Mouse (Mus musculus): ENCODE measurements at regions not wholly inside any gene's neighbourhood (a gene's known extent, or its start where the extent isn't known, plus 50 kb on each side); places are given as distances from the start of the nearest gene placed in this dataset.
A peak's percentile ranks its signal among the peaks of the same experiment; 100 is the strongest.

DNA sequence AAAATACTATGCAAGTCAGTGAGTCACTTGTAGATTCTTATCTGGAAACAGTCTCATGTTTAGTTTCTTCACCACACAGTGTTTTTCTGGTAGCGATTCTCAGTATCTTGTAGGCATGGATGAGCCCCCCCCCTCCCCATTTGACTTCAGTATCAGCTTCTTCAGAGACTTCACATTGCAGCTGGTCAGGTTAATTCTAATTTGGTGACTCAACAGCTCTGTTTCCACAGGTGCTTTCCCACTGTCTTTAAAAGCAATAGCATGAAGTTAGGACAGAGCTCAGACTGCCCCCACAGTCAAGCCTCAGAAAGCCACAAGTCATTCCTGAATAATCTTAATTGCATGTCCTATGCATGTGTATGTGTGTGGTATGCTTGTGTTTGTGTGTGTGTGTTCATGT lies 114.5 kb downstream of the Tmem17 start:
- TF ChIP-seq CTCF (IDR thresholded peaks at IDR 0.05), result no peak

DNA sequence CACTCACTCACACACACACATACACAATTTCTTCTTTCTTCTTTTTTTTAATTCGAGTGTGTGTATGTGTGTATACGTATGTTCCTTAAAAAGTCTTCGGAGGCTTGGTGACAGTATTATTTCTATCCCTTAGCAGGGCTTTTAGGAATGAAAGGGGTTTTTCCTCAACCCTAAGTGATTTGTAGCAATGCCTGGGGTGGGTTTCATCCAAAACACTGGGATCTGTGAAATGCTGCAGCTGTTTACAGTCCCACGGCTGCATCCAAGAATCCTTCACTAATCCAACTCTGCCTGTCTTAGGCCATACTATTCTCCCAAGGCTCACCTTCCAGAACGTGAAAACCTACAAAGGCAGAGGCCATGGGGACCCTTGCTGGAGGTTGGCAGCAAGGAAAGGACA lies 116.6 kb downstream of the Tmem17 start:
- no peak overlapping the region for H3K4me3 ChIP-seq
- no peak for DNase-seq
- H3K27ac ChIP-seq, result peak overlapping the region; percentile 86
- TF ChIP-seq CTCF (IDR thresholded peaks at IDR 0.05), result no peak
- intact Hi-C loops (cut with DNase I), result no loop called here

More for the DNA sequence above, 114.5 kb downstream of the Tmem17 start:
- intact Hi-C loops (cut with DNase I), result no loop called here
- H3K4me3 ChIP-seq, result no peak overlapping the region
- no peak for DNase-seq
- no peak overlapping the region for H3K27ac ChIP-seq

DNA sequence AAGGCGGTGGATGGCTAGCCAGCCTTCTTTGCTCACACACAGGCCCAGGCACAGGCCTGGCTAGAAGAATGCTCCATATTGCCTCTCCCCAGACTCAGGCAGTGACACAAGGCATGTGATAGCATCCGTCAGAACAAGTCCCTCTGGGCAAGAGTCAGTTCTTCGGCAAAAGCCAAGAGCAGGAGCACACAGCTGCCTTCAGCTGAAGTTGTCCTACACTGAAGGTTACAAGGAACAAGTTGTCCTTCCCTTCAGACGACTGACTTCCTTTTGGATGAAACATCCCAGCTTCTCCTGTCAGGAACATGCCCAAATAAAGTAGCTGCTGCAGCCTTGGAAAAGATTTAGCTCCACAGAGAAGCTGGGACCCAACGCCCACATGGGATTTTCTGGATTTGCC lies 117.1 kb downstream of the Tmem17 start:
- H3K27ac ChIP-seq, result peak overlapping the region; percentile 86
- H3K4me3 ChIP-seq, result peak overlapping the region; percentile 71
- no peak for TF ChIP-seq CTCF (IDR thresholded peaks at IDR 0.05)
- DNase-seq, result peak; percentile 47
- intact Hi-C loops (cut with DNase I), result no loop called here

DNA sequence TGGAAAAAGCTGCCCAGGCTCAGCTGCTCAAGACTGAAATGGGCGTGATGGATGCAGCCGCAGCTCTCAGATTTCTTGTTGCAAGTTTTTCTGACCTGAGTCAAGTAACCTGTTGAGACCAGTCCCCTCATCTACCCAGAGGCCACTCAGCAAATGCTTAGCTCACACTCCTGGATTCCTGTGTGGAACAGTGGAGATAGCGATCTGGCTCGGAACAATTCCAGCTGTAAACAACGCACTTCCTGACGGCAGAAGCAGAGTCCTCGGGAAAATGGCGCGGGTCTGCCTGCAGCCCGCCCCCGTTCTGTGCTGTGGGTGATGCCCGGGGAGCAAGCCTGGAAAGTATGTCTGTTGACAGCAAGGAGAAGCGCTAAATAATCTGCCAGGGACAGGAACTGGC lies 117.7 kb downstream of the Tmem17 start:
- DNase-seq, result peak; percentile 65
- no peak for TF ChIP-seq CTCF (IDR thresholded peaks at IDR 0.05)
- H3K4me3 ChIP-seq, result peak overlapping the region; percentile 71
- intact Hi-C loops (cut with DNase I), result no loop called here
- H3K27ac ChIP-seq, result peak overlapping the region; percentile 86

DNA sequence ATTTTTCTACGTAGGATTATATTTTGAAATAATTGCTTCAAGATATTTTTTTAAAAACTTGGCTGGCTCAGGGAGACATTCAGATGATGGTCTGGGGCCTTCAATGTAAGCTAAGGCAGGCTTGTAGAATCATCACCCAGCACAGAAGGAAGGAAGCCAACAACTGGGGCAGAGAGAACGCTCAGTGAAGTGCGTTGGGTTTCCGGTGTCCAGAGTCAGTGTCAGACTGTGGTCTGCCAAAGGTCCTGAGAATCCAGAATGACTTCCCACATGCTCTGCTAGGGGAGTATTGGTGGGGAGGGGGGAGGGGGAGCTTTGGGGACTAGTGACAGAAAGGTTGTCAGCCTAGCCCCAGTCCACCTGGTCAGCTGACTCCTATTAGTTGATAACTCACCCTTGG lies 118.1 kb downstream of the Tmem17 start:
- peak overlapping the region; percentile 71 for H3K4me3 ChIP-seq
- H3K27ac ChIP-seq, result peak overlapping the region; percentile 86
- DNase-seq, result peak; percentile 46
- intact Hi-C loops (cut with DNase I), result loop anchor here (2.0 to 10.0 kb wide), 5 partner anchors 232 to 643 kb away; partner anchors contain the start of gene B3gnt2
- TF ChIP-seq CTCF (IDR thresholded peaks at IDR 0.05), result no peak

DNA sequence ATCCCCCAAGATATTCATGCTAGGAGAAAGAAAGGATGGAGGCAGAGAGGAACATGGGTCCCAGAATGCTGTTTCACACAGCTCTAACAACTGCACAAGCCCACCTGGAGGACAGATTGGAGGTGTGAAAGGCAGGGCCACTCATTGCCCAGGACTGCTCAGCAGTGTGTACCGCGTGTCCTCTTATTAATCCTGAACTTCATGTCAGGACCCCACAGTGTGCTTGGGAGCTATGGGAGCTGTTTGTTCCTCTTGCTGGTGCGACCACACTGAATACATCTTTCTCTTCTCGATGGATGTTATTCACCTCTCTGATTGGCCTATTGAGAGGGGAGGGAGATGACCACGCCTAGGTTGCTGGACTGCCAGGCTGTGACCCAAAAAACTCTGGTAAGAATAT lies 119.1 kb downstream of the Tmem17 start:
- TF ChIP-seq CTCF (IDR thresholded peaks at IDR 0.05), result no peak
- no peak for DNase-seq
- Histone ChIP-seq H3K27ac (peak overlapping the region; percentile 86), H3K4me3 (no peak overlapping the region)
- intact Hi-C loops (cut with DNase I), result loop anchor here (2.0 to 10.0 kb wide), 5 partner anchors 231 to 642 kb away; partner anchors contain the start of gene B3gnt2

DNA sequence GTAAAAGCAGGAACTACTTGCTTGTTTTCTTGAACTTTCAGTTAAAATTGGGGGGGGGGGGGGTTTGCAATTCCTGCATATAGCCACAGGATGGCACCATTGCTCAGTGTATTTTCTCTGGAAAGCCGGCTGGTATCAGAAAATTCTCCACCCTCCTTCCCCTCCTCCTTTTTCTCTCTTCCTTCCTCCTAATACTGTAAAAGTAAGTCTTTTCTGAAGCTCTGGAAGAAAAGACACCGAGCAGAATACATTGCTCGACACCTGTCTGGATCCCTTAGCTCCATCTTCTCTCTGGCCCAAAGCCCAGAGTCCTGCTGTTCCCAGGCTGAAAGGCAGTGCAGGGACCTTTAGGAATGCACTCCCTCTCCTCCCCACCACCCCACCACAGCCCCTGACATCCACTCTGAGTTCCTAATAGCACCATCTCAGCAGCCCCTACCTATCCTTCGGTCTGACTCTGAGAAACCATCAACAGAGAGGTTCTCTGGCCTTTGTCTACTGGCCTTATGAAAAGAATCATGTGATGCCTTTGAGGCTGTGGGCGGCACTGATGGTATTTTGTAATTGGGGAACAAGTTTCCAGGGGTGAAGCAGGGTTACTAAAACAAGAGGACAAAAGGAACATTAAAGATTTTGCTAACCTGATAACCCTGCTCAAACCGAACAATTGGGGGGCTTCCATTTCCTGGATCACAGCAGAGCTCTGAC lies 119.9 kb downstream of the Tmem17 start:
- no peak for DNase-seq
- peak overlapping the region; percentile 30; the same call in 1 of the 2 replicates for H3K4me3 ChIP-seq
- intact Hi-C loops (cut with DNase I), result loop anchor here (2.0 to 10.0 kb wide), 5 partner anchors 231 to 641 kb away; partner anchors contain the start of gene B3gnt2

DNA sequence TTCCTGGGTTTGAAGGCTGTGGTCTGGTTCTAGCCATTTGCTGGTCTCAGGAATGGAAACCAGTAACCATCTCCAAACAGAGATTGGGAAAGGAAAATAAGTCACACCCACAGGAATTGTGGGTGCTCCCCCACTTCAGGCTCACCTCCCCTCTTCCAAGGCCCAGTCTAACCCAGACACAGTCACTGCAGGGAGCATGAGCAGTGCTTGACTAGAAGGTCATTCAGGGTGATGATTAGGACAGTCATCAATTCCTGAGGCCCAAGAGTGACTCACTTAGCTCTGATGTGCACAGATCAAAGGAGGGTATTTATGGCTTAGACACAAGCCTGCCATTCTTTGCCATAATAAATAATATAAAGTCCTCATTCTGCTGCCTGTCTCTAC lies 120.4 kb downstream of the Tmem17 start:
- Histone ChIP-seq H3K27ac (peak overlapping the region; percentile 73), H3K4me3 (no peak overlapping the region)
- intact Hi-C loops (cut with DNase I), result loop anchor here (5.0 to 10.0 kb wide), 3 partner anchors 230 to 620 kb away; partner anchors contain the start of gene B3gnt2
- no peak for DNase-seq
- TF ChIP-seq CTCF (IDR thresholded peaks at IDR 0.05), result no peak

More for the DNA sequence above, 119.9 kb downstream of the Tmem17 start:
- TF ChIP-seq CTCF (IDR thresholded peaks at IDR 0.05), result peak; percentile 77
- peak overlapping the region; percentile 86 for H3K27ac ChIP-seq

DNA sequence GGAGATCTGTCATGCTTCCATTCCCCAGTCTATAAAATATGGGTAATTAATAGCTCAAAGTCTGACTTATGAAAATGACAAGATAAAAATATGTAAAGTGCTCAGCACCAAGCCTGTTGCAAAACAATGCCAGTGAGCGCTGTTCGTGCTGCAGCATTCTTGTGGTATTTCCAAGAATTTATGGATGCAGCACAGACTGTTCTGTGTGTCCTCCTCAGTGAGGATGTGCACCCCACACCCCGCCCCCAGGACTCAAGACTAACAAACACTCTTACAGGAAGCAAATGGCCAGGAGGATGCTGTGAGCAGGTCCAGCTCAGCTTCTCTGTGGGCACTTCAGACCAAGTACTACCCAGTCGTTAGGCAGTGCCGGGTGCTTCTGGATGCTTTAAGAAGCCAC lies 121.1 kb downstream of the Tmem17 start:
- no peak for TF ChIP-seq CTCF (IDR thresholded peaks at IDR 0.05)
- DNase-seq, result no peak
- no peak overlapping the region; the same call in 1 of the 2 replicates for H3K27ac ChIP-seq
- intact Hi-C loops (cut with DNase I), result loop anchor here (5.0 to 10.0 kb wide), 3 partner anchors 229 to 619 kb away; partner anchors contain the start of gene B3gnt2
- no peak overlapping the region for H3K4me3 ChIP-seq

DNA sequence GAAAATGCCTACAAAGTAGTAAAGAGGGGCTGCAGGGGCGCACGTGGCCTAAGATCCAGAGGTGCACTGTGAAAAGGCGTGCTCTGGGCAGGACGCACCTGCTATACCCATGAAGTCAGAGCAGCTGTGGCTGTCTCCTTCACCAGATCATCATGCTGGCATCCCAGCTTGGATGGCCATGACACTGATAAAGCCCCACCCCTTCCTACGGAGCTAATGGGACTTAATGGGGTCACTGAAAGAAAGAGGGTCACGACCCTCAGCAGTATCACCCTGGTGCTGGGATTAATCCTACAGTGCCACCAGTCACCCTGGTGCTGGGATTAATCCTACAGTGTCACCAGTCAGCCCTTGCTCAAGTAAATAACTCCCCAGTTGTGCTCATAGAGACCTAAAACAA lies 122.1 kb downstream of the Tmem17 start:
- no peak for TF ChIP-seq CTCF (IDR thresholded peaks at IDR 0.05)
- intact Hi-C loops (cut with DNase I), result loop anchor here (5.0 to 10.0 kb wide), 3 partner anchors 228 to 618 kb away; partner anchors contain the start of gene B3gnt2

DNA sequence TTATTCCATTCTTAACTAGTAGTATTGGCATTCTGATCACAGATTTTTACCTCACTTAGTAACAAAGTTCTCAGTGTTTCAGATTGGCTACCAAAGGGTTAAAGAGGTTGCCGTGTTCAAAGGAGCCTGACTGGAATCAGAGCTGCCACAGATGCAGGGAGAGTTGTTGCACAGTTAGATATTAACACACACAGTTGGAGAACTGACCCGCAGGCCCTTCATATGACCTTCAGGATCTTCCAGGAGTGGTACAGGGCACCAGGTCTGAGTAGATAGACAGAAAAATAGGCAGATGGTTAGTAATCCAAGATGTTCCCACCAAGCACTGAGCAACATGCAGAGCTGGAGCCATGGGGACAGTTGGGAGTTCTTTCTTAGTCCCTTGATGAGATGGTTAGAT lies 123.1 kb downstream of the Tmem17 start:
- Histone ChIP-seq H3K27ac (no peak overlapping the region), H3K4me3 (no peak overlapping the region)
- TF ChIP-seq CTCF (IDR thresholded peaks at IDR 0.05), result no peak
- intact Hi-C loops (cut with DNase I), result loop anchor here (10.0 kb wide), 1 partner anchor 510 kb away; no protein-coding TSS in a partner anchor
- no peak for DNase-seq

More for the DNA sequence above, 122.1 kb downstream of the Tmem17 start:
- no peak overlapping the region for H3K27ac ChIP-seq
- H3K4me3 ChIP-seq, result no peak overlapping the region
- no peak for DNase-seq

DNA sequence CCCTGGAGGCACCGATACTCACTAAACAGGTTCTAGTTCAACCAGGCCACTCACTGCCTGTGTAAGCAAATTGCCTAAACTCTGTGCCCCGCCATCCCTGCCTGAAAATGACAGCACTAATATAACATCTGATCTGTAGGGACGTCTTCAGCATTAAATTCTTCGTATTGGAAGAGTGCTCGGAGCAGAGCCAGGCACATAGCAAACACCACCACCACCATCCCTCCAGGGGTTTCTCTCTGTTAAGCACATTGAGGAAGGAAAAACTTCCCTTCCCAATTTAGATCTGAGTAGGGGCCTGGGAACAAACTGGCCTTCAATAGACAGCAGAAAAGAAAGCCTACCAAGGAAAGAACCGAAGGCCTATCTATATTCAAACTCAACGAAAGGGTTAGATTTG lies 124.4 kb downstream of the Tmem17 start:
- H3K27ac ChIP-seq, result peak overlapping the region; percentile 82
- no peak for TF ChIP-seq CTCF (IDR thresholded peaks at IDR 0.05)
- intact Hi-C loops (cut with DNase I), result loop anchor here (10.0 kb wide), 1 partner anchor 508 kb away; no protein-coding TSS in a partner anchor

More for the DNA sequence above, 124.4 kb downstream of the Tmem17 start:
- no peak for DNase-seq
- H3K4me3 ChIP-seq, result no peak overlapping the region

Data from gastrocnemius, adult 2 months (tissue).